Mouse (Mus musculus) spleen, adult 2 months (tissue): ENCODE measurements at regions not wholly inside any gene's neighbourhood (a gene's known extent, or its start where the extent isn't known, plus 50 kb on each side); places are given as distances from the start of the nearest gene placed in this dataset.

Experiments used
- CTCF ChIP-seq: fragments of 200-500 bp; IDR thresholded peaks from 2 replicates; pipeline ENCODE4 v1.5.1; 2011; ENCODE audit warnings: mild to moderate bottlenecking, inconsistent platforms; ENCODE audit not compliant: insufficient read depth, insufficient read length, insufficient replicate concordance; ENCODE audit errors: extremely low read depth
- POLR2A ChIP-seq: fragments of 200-500 bp; IDR thresholded peaks from 2 replicates; pipeline ENCODE4 v1.6.1; 2011; ENCODE audit warnings: low read depth, low read length, inconsistent platforms

GRCm38 (mm10) chr12:82097126-82097525, 72.0 kb upstream of the Sipa1l1 start:
- TF ChIP-seq CTCF (no peak), POLR2A (no peak)
